Mouse (Mus musculus): Measurements from ENCODE around the gene Gm9376. TPM values are rescaled to one million over a fixed set of nuclear protein-coding genes. Genes with fewer than 3 reads are reported as not detected.

Gene Gm9376
- polyA plus RNA-seq (2012; rRNA removed): not detected in 2 replicates

DNA sequence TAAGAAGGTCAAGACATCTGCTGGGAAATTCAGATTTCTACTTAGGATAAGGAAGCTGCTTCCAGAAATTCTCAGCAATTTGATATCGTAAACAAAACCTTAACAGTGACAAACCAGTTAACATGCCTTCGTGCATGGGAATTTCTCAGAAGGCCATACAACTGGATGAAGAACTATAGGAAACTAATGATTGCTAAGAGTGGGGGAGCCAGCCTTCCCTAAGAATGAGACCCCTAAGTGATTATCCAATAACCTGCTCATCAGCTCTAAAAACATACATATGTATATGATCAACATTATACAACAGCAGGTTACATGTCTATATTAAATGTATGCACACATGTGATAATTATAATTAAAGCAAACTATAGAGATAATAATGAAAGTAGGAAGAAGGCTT is at the start of gene Gm9376:
Gm9376 (plus strand) TSS at position 301 of the 400 bp plus-strand sequence.

DNA sequence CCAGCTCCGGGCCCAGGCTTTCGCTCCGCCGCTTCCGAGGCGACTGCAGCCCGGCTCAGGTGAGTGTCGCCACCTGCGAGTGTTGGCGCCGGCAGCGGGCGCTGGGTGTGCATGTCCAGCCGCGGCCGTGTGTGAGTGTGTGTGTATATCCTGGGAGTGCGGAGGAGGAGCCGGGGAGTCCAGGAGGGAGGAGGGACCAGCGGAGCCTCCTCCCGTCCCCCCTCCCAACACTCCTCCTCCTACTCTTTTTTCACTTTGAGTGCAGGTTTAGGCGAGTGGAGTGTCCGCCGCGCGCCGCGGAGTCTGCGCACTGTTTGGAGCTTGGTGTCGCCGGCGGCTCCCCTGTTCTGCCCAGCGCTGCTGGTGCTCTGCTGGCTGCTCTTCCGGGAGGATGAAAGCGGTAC is 29.9 kb upstream of the Gm9376 start, which contains the start of gene Sox21:
Sox21 (minus strand) TSS at position 145 of the 404 bp plus-strand sequence.

Other genes with a start within 250 kb of the Gm9376 start
- gene Dct, start 214.7 kb upstream of the Gm9376 start, polyA plus RNA-seq (2012; rRNA removed): 0.72 and 1.1 TPM in 2 replicates
- 16.5 and 18.3 TPM in 2 replicates for gene Tgds, start 134.2 kb upstream of the Gm9376 start, polyA plus RNA-seq (2012; rRNA removed)
- 26.2 and 31.2 TPM in 2 replicates for gene Gpr180, start 129.8 kb upstream of the Gm9376 start, polyA plus RNA-seq (2012; rRNA removed)
- 11.3 TPM in 2 replicates for gene Sox21, start 29.9 kb upstream of the Gm9376 start, polyA plus RNA-seq (2012; rRNA removed)

All from central nervous system, embryonic 18 days (tissue).